Mouse (Mus musculus) heart, postnatal 0 days (tissue): Measurements from ENCODE around the gene Gyg. TPM values are rescaled to one million over a fixed set of nuclear protein-coding genes. Genes with fewer than 3 reads are reported as not detected.

ENCODE experiments used
- ATAC-seq: fragments of 200-750 bp; cut with Nextera tagmentation; 2 replicates; pipeline ENCODE4 v1.8.0; 2017; ENCODE audit warnings: low read depth, moderate number of reproducible peaks, moderate library complexity; ENCODE audit not compliant: insufficient read depth
- DNase-seq: peaks from one replicate; pipeline ENCODE4 v3.0.0-alpha.2; 2016; ENCODE audit warnings: low spot score
- H3K27ac ChIP-seq: fragments of 300-500 bp; sonication (generic); 2 replicates; pipeline ENCODE4 v1.5.1; 2014; ENCODE audit warnings: low read depth, mild to moderate bottlenecking
- H3K27me3 ChIP-seq: fragments of 300-500 bp; sonication (generic); 2 replicates; pipeline ENCODE4 v1.6.1; 2014; ENCODE audit warnings: low read length, mixed read lengths; ENCODE audit not compliant: control insufficient read depth, insufficient read depth
- H3K36me3 ChIP-seq: fragments of 300-500 bp; sonication (generic); replicated peaks from 2 replicates; pipeline ENCODE4 v1.6.1; 2014; ENCODE audit warnings: low read length, mixed read lengths; ENCODE audit not compliant: control insufficient read depth, insufficient read depth
- H3K4me1 ChIP-seq: fragments of 300-500 bp; sonication (generic); 2 replicates; pipeline ENCODE4 v1.6.1; 2014; ENCODE audit warnings: antibody characterized with exemption; ENCODE audit not compliant: control insufficient read depth, insufficient read depth
- H3K4me2 ChIP-seq: fragments of 300-500 bp; sonication (generic); 2 replicates; pipeline ENCODE4 v1.6.1; 2014; ENCODE audit warnings: low read depth, mild to moderate bottlenecking, low read length, moderate library complexity
- H3K4me3 ChIP-seq: fragments of 300-500 bp; sonication (generic); 2 replicates; pipeline ENCODE4 v1.5.1; 2014; ENCODE audit warnings: low read depth, low read length
- H3K9ac ChIP-seq: fragments of 300-500 bp; sonication (generic); replicated peaks from 2 replicates; pipeline ENCODE4 v1.6.1; 2014; ENCODE audit warnings: low read depth, low read length, mixed read lengths
- H3K9me3 ChIP-seq: fragments of 300-500 bp; sonication (generic); replicated peaks from 2 replicates; pipeline ENCODE4 v1.6.1; 2016; ENCODE audit warnings: low read length; ENCODE audit not compliant: control insufficient read depth
- CTCF ChIP-seq: IDR thresholded peaks from 2 replicates; pipeline ENCODE4 v1.5.1; 2016; ENCODE audit warnings: antibody characterized with exemption, control low read depth, low read depth
- EP300 ChIP-seq: IDR thresholded peaks from 2 replicates; pipeline ENCODE4 v1.6.1; 2016; ENCODE audit warnings: antibody characterized with exemption, low read depth
- WGBS: fragments of 180-500 bp; shearing (Covaris S2); extraction: QIAGEN DNeasy Blood & Tissue Kit; methylation state at CpG from one replicate; pipeline ENCODE4 v1.1.7; 2014; 5-methylcytosine and 5-hydroxymethylcytosine counted together
- polyA plus RNA-seq: library from polyadenylated mRNA; unstranded; fragments of >200 nt; fragmentation: Nextera tagmentation; extraction: Ambion mirVana; gene quantifications from 2 replicates; pipeline ENCODE4 v1.2.1, GENCODE M21; 2015
- total RNA-seq: library from RNA; depleted of rRNA; stranded (reverse); fragments of >200 nt; gene quantifications from 2 replicates; pipeline ENCODE4 v1.2.3, GENCODE M21; 2014; ENCODE audit warnings: low replicate concordance

Gene Gyg
- total and polyA plus RNA-seq, 2 experiments from 2014 or later: 237 to 340 TPM

DNA sequence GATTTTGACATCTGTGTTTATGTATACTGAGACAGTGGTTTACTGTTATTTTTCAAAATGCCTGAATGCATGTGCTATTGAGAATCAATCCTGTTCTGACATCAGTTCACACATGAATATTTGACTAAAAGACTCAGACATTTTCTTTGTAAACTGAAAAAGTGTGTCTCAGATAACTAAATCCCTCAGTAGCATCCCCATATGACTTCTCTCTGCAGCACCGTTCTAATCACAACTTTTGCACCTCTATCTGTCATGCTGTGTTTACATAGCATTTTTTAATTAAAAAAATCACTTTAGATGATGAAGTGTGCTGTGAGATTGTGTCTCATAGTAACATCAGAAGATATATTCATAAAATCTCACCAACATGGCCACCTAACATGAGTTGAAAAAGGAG, 12.4 kb upstream of the Gyg start:
- no peak overlapping the region for H3K4me2 ChIP-seq
- TF ChIP-seq EP300: no peak
- no peak for TF ChIP-seq CTCF
- no peaks in the 10 kb centered on the region for H3K9me3 ChIP-seq
- no peak overlapping the region for H3K4me3 ChIP-seq
- H3K27me3 ChIP-seq: no peaks in the 10 kb centered on the region
- H3K36me3 ChIP-seq: no peaks in the 10 kb centered on the region
- DNase-seq: no peak
- H3K9ac ChIP-seq: no peak overlapping the region
- no peaks in the 10 kb centered on the region for H3K4me1 ChIP-seq
- no peak overlapping the region for H3K27ac ChIP-seq
- ATAC-seq: no peak
- 81% methylated on average over 1 of the region's 1 CpGs for WGBS

DNA sequence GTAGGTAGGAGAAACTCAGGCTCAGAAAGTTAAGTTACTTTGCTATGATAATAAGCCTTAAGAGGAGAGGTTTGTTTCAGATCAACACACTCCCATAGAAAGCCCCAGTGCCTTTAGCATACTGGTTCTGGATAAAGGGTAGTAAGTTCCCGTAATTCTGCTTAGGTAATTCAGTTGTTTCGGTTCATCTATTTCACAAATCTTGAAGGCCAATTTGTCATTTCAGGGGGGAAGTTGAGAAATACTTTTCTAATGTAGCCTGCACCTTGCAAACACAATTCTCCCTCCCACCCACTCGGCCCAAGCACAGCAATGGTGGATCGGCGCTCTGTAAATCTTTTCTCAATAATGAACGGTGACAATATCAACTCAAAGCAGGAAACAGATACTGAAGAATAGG, 359 bp upstream of the Gyg start:
- H3K4me1 ChIP-seq: peaks cover 20% of the 10 kb centered on the region
- peaks cover 15% of the 10 kb centered on the region; the same call in 1 of the 2 replicates for H3K36me3 ChIP-seq
- H3K27ac ChIP-seq: peak overlapping the region; percentile 97
- TF ChIP-seq EP300 (no peak), CTCF (no peak)
- ATAC-seq (no peak), DNase-seq (no peak)
- peak overlapping the region; percentile 98 for H3K9ac ChIP-seq
- H3K4me3 ChIP-seq: peak overlapping the region; percentile 97
- H3K9me3 ChIP-seq: peaks cover 6% of the 10 kb centered on the region
- peak overlapping the region; percentile 80 for H3K4me2 ChIP-seq
- WGBS: 70% methylated on average over 6 of the region's 6 CpGs
- no peaks in the 10 kb centered on the region for H3K27me3 ChIP-seq

GRCm38 (mm10) chr3:20151651-20152050, 3.5 kb downstream of the Gyg start:
- Histone ChIP-seq H3K4me2 (peak overlapping the region; percentile 15; the same call in 1 of the 2 replicates), H3K4me3 (no peak overlapping the region), H3K9ac (no peak overlapping the region), H3K36me3 (peaks cover 43% of the 10 kb centered on the region), H3K27ac (no peak overlapping the region), H3K27me3 (no peaks in the 10 kb centered on the region), H3K9me3 (no peaks in the 10 kb centered on the region), H3K4me1 (peaks cover 48% of the 10 kb centered on the region)
- DNase-seq: no peak
- TF ChIP-seq CTCF (no peak), EP300 (no peak)
- 62% methylated on average over 3 of the region's 3 CpGs for WGBS
- no peak for ATAC-seq

- H3K27ac ChIP-seq: peak overlapping the region; percentile 48; the same call in 1 of the 2 replicates
These were observed 4.6 kb downstream of the Gyg start for GRCm38 (mm10) chr3:20150511-20150910.

GRCm38 (mm10) chr3:20147647-20148046, 7.5 kb downstream of the Gyg start:
- Histone ChIP-seq H3K36me3 (peaks cover 59% of the 10 kb centered on the region), H3K9me3 (no peaks in the 10 kb centered on the region), H3K4me2 (no peak overlapping the region), H3K27ac (peak overlapping the region; percentile 72), H3K27me3 (no peaks in the 10 kb centered on the region), H3K9ac (no peak overlapping the region), H3K4me1 (peaks cover 56% of the 10 kb centered on the region), H3K4me3 (no peak overlapping the region)
- DNase-seq: no peak
- 40% methylated on average over 5 of the region's 5 CpGs for WGBS
- ATAC-seq: no peak
- TF ChIP-seq EP300 (no peak), CTCF (no peak)

More at GRCm38 (mm10) chr3:20150511-20150910, 4.6 kb downstream of the Gyg start:
- TF ChIP-seq EP300 (no peak), CTCF (no peak)
- peaks cover 50% of the 10 kb centered on the region for H3K4me1 ChIP-seq
- H3K9ac ChIP-seq: no peak overlapping the region
- no peaks in the 10 kb centered on the region for H3K9me3 ChIP-seq
- no peaks in the 10 kb centered on the region for H3K27me3 ChIP-seq
- DNase-seq (no peak), ATAC-seq (no peak)
- H3K36me3 ChIP-seq: peaks cover 45% of the 10 kb centered on the region
- WGBS: 44% methylated on average over 2 of the region's 2 CpGs
- H3K4me2 ChIP-seq: no peak overlapping the region
- no peak overlapping the region for H3K4me3 ChIP-seq

DNA sequence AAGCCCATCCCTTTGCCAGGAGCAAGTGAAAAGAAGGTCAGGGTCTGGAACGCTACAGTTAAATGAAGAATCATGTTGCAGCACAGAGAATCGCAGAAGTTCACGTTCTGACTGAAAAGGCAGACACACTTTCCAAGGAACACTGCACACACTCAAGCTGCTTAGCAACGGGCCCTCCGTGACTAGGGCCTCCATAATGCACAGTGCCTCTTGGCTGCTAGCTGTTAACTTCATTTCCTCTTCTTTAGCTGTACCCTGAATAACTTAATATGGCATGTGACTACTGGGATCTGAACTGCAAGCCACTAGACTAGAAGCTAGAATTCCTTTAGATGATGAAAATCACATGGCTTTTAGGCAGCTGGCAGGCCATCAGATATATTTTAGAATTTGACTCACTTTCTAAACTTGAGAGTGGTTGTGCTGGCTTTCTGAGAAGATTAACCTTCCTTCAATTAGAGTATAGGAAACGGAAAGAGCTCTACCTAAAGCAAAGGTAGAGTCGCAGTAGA, 8.2 kb downstream of the Gyg start:
- Histone ChIP-seq H3K9ac (no peak overlapping the region), H3K27me3 (no peaks in the 10 kb centered on the region), H3K36me3 (peaks cover 62% of the 10 kb centered on the region), H3K4me2 (no peak overlapping the region), H3K9me3 (no peaks in the 10 kb centered on the region), H3K4me3 (no peak overlapping the region), H3K27ac (peak overlapping the region; percentile 72), H3K4me1 (peaks cover 57% of the 10 kb centered on the region)
- 39% methylated on average over 7 of the region's 7 CpGs for WGBS
- ATAC-seq (no peak), DNase-seq (no peak)
- TF ChIP-seq EP300: no peak
- TF ChIP-seq CTCF: no peak
